Mouse (Mus musculus) CH12F3 (cell line): Measurements from ENCODE around the gene Eps15.

Source experiments
- in situ Hi-C: fragments of 300-500 bp; cut with MboI; formaldehyde crosslinking; loops from 2 replicates; pipeline ENCODE4 v1.14.3; 2020; ENCODE audit warnings: low sequenced_read_pairs

The Eps15 gene

GRCm38 (mm10) chr4:109267452-109267851 lies 12.6 kb upstream of the Eps15 start:
- in situ Hi-C loops, result no loop called here

- in situ Hi-C loops, result no loop called here
Observed at GRCm38 (mm10) chr4:109268903-109269302, 11.2 kb upstream of the Eps15 start.

GRCm38 (mm10) chr4:109271803-109272202 lies 8.3 kb upstream of the Eps15 start:
- in situ Hi-C loops, result no loop called here

- in situ Hi-C loops, result no loop called here
Observed at GRCm38 (mm10) chr4:109273586-109274240, 6.4 kb upstream of the Eps15 start.

GRCm38 (mm10) chr4:109280459-109281160 lies 542 bp downstream of the Eps15 start:
- in situ Hi-C loops, result no loop called here

- in situ Hi-C loops, result no loop called here
Observed at GRCm38 (mm10) chr4:109281161-109281560, 1.1 kb downstream of the Eps15 start.

GRCm38 (mm10) chr4:109281946-109282345 lies 1.9 kb downstream of the Eps15 start:
- in situ Hi-C loops, result no loop called here

GRCm38 (mm10) chr4:109294629-109295028 lies 14.6 kb downstream of the Eps15 start:
- in situ Hi-C loops, result no loop called here

- in situ Hi-C loops, result no loop called here
Observed at GRCm38 (mm10) chr4:109296510-109296909, 16.4 kb downstream of the Eps15 start.

- in situ Hi-C loops, result no loop called here
Observed at GRCm38 (mm10) chr4:109299136-109299535, 19.1 kb downstream of the Eps15 start.

- in situ Hi-C loops, result no loop called here
Observed at GRCm38 (mm10) chr4:109316941-109317894, 37.1 kb downstream of the Eps15 start.

- in situ Hi-C loops, result no loop called here
Observed at GRCm38 (mm10) chr4:109336796-109337195, 56.7 kb downstream of the Eps15 start.

GRCm38 (mm10) chr4:109341222-109341621 lies 61.2 kb downstream of the Eps15 start:
- in situ Hi-C loops, result no loop called here

GRCm38 (mm10) chr4:109342783-109343485 lies 62.9 kb downstream of the Eps15 start:
- in situ Hi-C loops, result no loop called here

- in situ Hi-C loops, result no loop called here
Observed at GRCm38 (mm10) chr4:109343909-109344308, 63.8 kb downstream of the Eps15 start.

GRCm38 (mm10) chr4:109378107-109378506 lies 98.0 kb downstream of the Eps15 start:
- in situ Hi-C loops, result no loop called here

GRCm38 (mm10) chr4:109382457-109382856 lies 102.4 kb downstream of the Eps15 start:
- in situ Hi-C loops, result no loop called here

- in situ Hi-C loops, result no loop called here
Observed at GRCm38 (mm10) chr4:109385599-109385998, 105.5 kb downstream of the Eps15 start.

- in situ Hi-C loops, result no loop called here
Observed at GRCm38 (mm10) chr4:109393229-109393779, 113.2 kb downstream of the Eps15 start.

- in situ Hi-C loops, result no loop called here
Observed at GRCm38 (mm10) chr4:109393902-109394301, 113.8 kb downstream of the Eps15 start.
